Mouse (Mus musculus): ENCODE measurements around the gene Osmr. TPM values are rescaled to one million over a fixed set of nuclear protein-coding genes. Genes with fewer than 3 reads are reported as not detected.

Osmr gene
- polyA plus RNA-seq, 1 experiment from 2014 or later: 2.8 TPM

DNA sequence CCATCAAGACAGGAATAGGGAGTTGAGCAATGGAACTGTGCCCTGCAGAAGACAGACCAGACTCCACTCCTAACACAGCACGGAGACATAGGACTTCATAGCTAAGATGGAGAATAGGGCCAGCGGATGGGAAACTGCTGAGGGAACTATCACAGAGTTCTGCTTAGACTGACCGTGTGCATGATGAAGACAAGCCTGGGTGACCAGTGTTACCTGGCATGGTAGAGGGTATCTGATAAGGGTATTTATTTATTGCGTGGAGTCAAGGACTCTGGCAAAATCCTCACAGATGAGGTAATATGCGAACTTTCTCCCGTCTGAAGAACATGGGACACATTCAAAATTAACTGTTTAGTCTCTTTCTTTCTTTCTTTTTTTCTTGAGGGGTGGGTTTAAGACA is 9.5 kb upstream of the Osmr start:
- Histone ChIP-seq H3K36me3 (no peaks in the 10 kb centered on the region), H3K9ac (no peak overlapping the region), H3K9me3 (no peaks in the 10 kb centered on the region), H3K27me3 (no peaks in the 10 kb centered on the region), H3K4me1 (no peaks in the 10 kb centered on the region), H3K4me2 (no peak overlapping the region), H3K27ac (no peak overlapping the region), H3K4me3 (no peak overlapping the region)
- no peak for ATAC-seq (ENCODE audit: insufficient number of reproducible peaks, low FRiP score, low TSS enrichment, low read depth)
- WGBS: 85% methylated on average over 6 of the region's 6 CpGs

DNA sequence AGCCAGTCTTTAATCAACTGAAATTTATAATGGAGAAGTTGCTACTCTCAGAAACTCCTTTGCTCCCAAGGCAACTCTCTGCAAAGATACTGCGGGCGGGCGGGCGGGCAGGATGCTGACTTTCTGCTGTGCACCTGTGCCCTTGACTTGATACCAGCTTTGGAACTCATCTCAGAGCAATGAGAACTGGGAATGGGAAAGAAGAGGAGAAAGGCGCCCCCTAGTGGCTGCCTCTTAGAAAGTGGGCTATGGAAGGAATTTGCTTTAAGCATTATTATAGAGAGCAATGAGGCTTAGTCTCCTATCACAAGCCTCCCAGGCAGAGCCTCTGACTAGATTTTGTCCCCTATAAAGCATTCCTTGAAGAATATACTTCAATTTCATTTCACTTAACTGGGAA is 9.0 kb upstream of the Osmr start:
- H3K27ac ChIP-seq: no peak overlapping the region
- no peak overlapping the region for H3K4me3 ChIP-seq
- no peaks in the 10 kb centered on the region for H3K27me3 ChIP-seq
- no peak overlapping the region for H3K4me2 ChIP-seq
- no peaks in the 10 kb centered on the region for H3K4me1 ChIP-seq
- no peak overlapping the region for H3K9ac ChIP-seq
- no peaks in the 10 kb centered on the region for H3K36me3 ChIP-seq
- no peaks in the 10 kb centered on the region for H3K9me3 ChIP-seq
- WGBS: 49% methylated on average over 5 of the region's 5 CpGs
- ATAC-seq (ENCODE audit: insufficient number of reproducible peaks, low FRiP score, low TSS enrichment, low read depth): no peak

DNA sequence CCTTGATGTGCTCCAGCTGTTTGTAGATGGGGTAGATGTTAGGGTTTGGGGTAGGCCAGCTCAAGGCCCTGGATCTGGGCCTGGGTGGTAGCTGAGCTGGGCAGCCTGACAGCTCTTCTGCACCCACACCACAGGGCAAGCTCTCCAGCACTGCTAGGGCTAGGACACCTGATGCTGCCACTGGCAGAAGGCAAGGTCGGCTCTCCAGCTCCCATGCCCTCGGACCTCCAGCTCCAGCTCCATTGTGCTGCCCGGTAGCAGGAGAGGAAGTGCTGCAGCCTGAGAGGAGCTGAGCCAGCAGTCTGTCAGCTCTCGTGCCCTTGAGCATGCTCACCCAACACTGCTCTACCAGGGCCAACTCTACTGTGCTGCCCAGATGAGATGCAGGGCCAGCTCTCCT is 8.3 kb upstream of the Osmr start:
- no peak overlapping the region for H3K4me3 ChIP-seq
- no peaks in the 10 kb centered on the region for H3K4me1 ChIP-seq
- no peak overlapping the region for H3K9ac ChIP-seq
- WGBS: 71% methylated on average over 4 of the region's 4 CpGs
- H3K27me3 ChIP-seq: no peaks in the 10 kb centered on the region
- no peaks in the 10 kb centered on the region for H3K36me3 ChIP-seq
- ATAC-seq (ENCODE audit: insufficient number of reproducible peaks, low FRiP score, low TSS enrichment, low read depth): no peak
- no peaks in the 10 kb centered on the region for H3K9me3 ChIP-seq
- no peak overlapping the region for H3K4me2 ChIP-seq
- no peak overlapping the region for H3K27ac ChIP-seq

DNA sequence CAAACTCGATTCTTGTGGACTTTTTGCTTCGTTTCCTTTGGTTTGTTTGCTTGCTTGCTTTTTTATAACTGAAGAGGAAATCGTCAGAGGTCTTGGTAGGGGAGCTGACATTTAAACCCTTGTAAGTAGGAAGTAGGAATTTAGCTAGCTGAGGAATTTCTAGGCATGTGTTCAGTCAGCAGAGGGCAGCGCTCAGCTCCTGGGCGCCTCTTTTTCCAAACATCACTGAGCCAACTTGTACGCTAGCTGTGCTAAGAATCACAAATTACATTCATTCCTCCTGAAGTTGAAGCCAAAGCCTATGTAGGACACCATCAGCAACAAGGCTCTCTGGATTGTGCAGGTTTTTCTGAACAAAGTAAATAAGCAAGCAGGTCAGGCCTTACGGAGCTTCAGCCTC is 7.4 kb upstream of the Osmr start:
- no peaks in the 10 kb centered on the region for H3K4me1 ChIP-seq
- H3K9ac ChIP-seq: no peak overlapping the region
- H3K27ac ChIP-seq: no peak overlapping the region
- H3K4me2 ChIP-seq: no peak overlapping the region
- no peaks in the 10 kb centered on the region for H3K27me3 ChIP-seq
- H3K9me3 ChIP-seq: no peaks in the 10 kb centered on the region
- H3K36me3 ChIP-seq: no peaks in the 10 kb centered on the region
- no peak for ATAC-seq (ENCODE audit: insufficient number of reproducible peaks, low FRiP score, low TSS enrichment, low read depth)
- H3K4me3 ChIP-seq: no peak overlapping the region
- WGBS: 30% methylated on average over 7 of the region's 7 CpGs

DNA sequence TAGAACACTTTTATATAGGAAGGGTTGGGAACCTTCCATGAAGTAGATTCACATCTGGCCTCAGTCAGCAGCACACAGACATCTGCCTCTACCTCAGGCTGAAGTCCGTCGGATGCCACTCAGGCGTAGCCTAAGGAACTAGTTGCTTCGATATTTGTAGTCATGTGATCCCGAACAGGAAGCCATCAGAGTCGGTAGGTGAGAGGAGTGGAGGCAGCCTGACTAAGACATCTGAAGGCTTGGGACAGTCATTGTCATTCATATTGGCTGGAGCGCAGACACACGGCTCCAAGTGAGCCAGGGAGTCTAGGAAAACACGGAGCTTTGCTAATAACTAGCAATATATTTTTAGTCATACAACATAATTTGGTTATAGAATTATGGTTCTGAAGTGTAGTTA is 6.4 kb upstream of the Osmr start:
- H3K9me3 ChIP-seq: no peaks in the 10 kb centered on the region
- H3K4me1 ChIP-seq: no peaks in the 10 kb centered on the region
- H3K9ac ChIP-seq: no peak overlapping the region
- no peaks in the 10 kb centered on the region for H3K36me3 ChIP-seq
- no peak overlapping the region for H3K4me2 ChIP-seq
- no peak overlapping the region for H3K27ac ChIP-seq
- no peaks in the 10 kb centered on the region for H3K27me3 ChIP-seq
- no peak for ATAC-seq (ENCODE audit: insufficient number of reproducible peaks, low FRiP score, low TSS enrichment, low read depth)
- WGBS: 78% methylated on average over 9 of the region's 9 CpGs
- H3K4me3 ChIP-seq: no peak overlapping the region

DNA sequence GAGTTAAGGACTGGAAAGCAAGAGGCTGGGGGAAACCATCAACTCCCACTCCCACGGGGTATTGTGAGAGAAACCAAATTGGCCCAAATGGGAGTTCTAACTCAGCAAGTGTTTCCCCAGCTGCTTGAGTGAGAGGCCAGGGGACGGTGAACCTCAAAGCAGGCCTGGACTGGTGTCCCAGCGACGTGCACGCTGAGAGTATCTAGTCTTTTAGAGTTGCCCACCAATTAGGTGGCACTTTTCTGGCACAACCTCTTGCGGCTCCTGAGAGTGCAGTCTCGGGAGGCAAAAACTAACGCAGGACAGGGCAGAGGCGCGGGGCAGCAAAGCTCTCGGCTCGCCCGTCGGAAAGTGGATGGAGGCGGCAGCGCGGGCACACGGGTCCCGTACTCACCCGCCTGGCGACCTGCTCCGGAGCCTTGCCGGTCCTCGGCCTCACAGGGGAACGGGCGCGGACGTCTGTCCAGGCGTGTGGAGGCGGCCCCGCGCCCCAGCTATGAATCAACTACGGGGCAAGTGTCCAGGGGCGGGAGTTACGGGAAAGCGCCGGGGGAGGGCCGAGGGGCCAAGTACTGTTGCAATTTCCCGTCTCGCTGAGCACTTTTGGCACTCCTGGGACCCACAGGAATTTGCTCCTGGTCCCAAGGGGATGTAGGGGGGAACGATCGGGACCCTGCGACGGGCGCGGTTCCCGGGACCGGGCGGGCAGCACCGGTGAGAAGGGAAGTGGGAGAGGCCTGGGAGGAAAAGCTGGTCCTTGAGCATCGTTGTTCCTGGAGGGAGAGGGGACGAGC is 765 bp downstream of the Osmr start:
- WGBS: under 1% methylated on average over 52 of the region's 52 CpGs

DNA sequence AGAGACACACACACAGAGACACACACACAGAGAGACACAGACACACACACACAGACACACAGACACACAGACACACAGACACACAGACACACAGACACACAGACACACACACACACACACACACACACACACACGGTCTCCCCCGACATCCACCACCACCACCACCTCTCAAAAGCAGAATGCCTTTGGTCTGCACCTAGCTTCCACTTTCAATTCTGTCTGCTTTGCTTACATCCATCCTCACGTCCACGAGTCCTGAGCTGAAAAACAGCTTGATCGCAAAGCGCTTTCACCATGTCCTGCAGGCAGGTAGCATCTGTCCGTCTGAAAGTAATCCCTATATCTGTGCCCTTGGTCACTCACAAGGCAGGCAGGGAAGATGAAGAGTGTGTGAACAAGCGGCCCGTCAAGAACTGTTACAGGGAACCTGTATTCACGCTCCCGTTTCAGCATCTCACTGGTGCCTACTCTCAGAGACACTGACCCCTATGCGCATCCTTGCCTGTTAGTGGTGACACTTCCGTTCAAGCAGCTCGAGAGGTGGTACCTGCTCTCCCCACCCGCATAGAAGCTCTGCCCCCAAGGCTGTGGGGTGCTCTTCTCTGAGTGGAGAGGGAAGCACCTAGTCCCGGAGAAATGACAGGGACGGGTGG is 1.5 kb downstream of the Osmr start:
- Histone ChIP-seq H3K4me3 (peak overlapping the region; percentile 53), H3K9ac (0 out of 2 replicates have a peak overlapping the region, but pooled peaks have one; percentile 39), H3K27ac (no peak overlapping the region), H3K36me3 (no peaks in the 10 kb centered on the region), H3K4me2 (peak overlapping the region; percentile 89), H3K4me1 (peaks cover 14% of the 10 kb centered on the region), H3K27me3 (peaks cover 19% of the 10 kb centered on the region), H3K9me3 (no peaks in the 10 kb centered on the region)
- WGBS: 36% methylated on average over 17 of the region's 17 CpGs
- no peak for ATAC-seq (ENCODE audit: insufficient number of reproducible peaks, low FRiP score, low TSS enrichment, low read depth)

More for the DNA sequence above, 765 bp downstream of the Osmr start:
- Histone ChIP-seq H3K9me3 (no peaks in the 10 kb centered on the region), H3K27ac (0 out of 2 replicates have a peak overlapping the region, but pooled peaks have one; percentile 18), H3K9ac (peak overlapping the region; percentile 39), H3K36me3 (no peaks in the 10 kb centered on the region), H3K4me3 (peak overlapping the region; percentile 53), H3K27me3 (peaks cover 19% of the 10 kb centered on the region), H3K4me1 (peaks cover 14% of the 10 kb centered on the region), H3K4me2 (peak overlapping the region; percentile 89)
- ATAC-seq (ENCODE audit: insufficient number of reproducible peaks, low FRiP score, low TSS enrichment, low read depth): peak; percentile 30; the same call in 1 of the 2 replicates

DNA sequence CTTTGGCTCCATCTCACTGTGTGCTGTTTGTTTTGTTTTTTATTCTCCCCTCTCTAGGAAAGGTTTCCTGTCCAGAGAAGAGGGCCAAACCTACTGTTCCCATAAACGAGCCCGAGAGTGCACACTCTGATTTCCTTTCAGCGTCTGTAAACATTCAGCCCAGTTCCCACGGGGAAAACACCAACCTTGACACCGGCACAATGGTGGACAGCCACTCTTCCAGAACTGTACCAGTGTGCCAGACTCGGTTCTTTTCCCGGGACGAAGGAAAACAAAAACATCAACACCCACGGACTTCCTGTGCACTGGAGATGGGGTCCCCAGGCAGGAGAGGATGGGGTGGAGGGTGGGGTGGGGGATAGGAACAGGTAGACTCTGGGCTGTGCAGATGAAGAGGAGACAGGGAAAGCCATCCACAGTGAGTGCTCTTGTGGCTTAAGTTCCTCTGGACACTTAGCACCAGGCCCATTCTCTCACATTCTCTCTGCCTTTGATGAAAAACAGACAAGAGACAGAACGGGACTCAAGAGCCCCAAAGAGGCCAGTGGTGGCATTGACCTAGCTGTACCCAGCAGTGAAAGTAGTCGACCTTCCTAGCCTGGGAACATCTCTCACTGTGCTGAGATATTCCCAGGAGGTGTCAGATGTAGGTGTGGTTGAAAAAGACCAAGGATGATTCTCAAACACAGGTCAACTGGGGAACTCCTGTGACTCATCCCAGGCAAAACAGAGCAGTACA is 3.0 kb downstream of the Osmr start:
- H3K9ac ChIP-seq: no peak overlapping the region
- H3K9me3 ChIP-seq: no peaks in the 10 kb centered on the region
- no peaks in the 10 kb centered on the region for H3K36me3 ChIP-seq
- no peak overlapping the region for H3K27ac ChIP-seq
- no peak overlapping the region for H3K4me2 ChIP-seq
- WGBS: 49% methylated on average over 11 of the region's 11 CpGs
- peaks cover 14% of the 10 kb centered on the region for H3K4me1 ChIP-seq
- peaks cover 19% of the 10 kb centered on the region for H3K27me3 ChIP-seq
- no peak for ATAC-seq (ENCODE audit: insufficient number of reproducible peaks, low FRiP score, low TSS enrichment, low read depth)
- H3K4me3 ChIP-seq: no peak overlapping the region

DNA sequence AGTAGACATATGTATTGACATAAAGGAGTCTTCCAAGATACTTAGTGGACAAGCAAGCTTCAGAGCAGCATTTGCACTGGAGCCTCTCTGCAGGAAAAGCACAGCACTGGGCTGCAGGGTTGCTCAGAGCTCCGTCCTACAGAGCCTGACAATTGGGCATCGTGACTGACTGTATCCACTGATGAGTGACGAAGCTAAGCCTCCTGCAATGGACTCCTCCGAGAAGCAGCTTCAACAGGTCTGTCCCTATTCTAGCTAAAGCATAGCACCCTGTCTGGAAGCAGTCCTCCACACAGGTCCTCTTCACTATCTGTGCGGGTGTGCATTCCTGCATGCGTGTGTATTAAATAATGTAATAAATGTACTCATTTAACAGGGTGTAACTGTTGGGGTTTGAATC is 7.9 kb downstream of the Osmr start:
- Histone ChIP-seq H3K9me3 (no peaks in the 10 kb centered on the region), H3K36me3 (no peaks in the 10 kb centered on the region), H3K4me3 (no peak overlapping the region), H3K4me2 (no peak overlapping the region), H3K27ac (no peak overlapping the region), H3K4me1 (no peaks in the 10 kb centered on the region), H3K27me3 (no peaks in the 10 kb centered on the region), H3K9ac (no peak overlapping the region)
- 77% methylated on average over 6 of the region's 6 CpGs for WGBS
- no peak for ATAC-seq (ENCODE audit: insufficient number of reproducible peaks, low FRiP score, low TSS enrichment, low read depth)

DNA sequence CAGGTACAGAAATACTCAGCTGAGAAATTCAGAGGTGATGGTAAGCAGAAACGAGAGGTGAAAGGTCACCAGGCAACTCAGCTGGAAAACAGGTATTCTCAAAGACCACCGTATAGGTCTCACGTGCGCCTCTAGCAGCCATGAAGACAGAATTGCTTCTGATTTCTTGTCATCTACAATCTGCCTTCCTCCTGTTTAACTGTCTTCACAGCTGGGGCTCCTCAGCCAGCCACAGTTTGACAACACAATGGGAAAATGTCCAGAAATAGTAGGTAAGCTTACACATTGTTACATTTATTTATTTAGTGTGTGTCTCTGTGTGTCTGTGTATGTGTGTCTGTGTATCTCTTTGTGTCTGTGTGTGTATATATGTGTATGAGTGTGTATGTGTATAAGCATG is 12.6 kb downstream of the Osmr start:
- H3K4me1 ChIP-seq: peaks cover 3% of the 10 kb centered on the region; the same call in 1 of the 2 replicates
- ATAC-seq (ENCODE audit: insufficient number of reproducible peaks, low FRiP score, low TSS enrichment, low read depth): no peak
- H3K27ac ChIP-seq: no peak overlapping the region
- no peaks in the 10 kb centered on the region for H3K27me3 ChIP-seq
- no peaks in the 10 kb centered on the region for H3K9me3 ChIP-seq
- no peak overlapping the region for H3K4me3 ChIP-seq
- WGBS: 78% methylated on average over 4 of the region's 4 CpGs
- H3K36me3 ChIP-seq: no peaks in the 10 kb centered on the region
- no peak overlapping the region for H3K4me2 ChIP-seq
- H3K9ac ChIP-seq: no peak overlapping the region

DNA sequence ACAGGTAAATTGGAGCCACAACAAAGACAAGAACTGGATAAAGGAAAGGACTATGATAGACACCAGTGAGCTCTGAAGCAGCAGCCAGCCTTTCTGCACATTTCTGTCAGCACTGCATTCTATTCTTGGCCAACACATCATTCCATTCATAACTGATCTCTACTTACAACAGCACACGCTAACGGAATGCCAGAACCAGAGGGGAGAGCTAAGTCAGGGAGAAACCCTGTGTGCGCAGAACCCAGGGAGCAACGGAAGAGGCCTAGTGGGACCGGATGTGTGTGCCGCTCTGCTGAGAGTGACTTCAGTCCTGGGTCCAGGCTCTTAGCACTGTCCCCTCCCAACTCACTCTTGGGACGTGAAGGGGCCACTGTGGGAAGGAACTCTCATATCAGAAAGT is 13.2 kb downstream of the Osmr start:
- 0 out of 2 replicates have a peak overlapping the region, but pooled peaks have one; percentile 6 for H3K27ac ChIP-seq
- H3K27me3 ChIP-seq: no peaks in the 10 kb centered on the region
- ATAC-seq (ENCODE audit: insufficient number of reproducible peaks, low FRiP score, low TSS enrichment, low read depth): 0 out of 2 replicates have a peak, but pooled peaks have one; percentile 40
- H3K36me3 ChIP-seq: no peaks in the 10 kb centered on the region
- H3K9me3 ChIP-seq: no peaks in the 10 kb centered on the region
- H3K4me3 ChIP-seq: no peak overlapping the region
- 55% methylated on average over 7 of the region's 7 CpGs for WGBS
- H3K4me1 ChIP-seq: peaks cover 3% of the 10 kb centered on the region; the same call in 1 of the 2 replicates
- H3K9ac ChIP-seq: no peak overlapping the region
- H3K4me2 ChIP-seq: no peak overlapping the region

DNA sequence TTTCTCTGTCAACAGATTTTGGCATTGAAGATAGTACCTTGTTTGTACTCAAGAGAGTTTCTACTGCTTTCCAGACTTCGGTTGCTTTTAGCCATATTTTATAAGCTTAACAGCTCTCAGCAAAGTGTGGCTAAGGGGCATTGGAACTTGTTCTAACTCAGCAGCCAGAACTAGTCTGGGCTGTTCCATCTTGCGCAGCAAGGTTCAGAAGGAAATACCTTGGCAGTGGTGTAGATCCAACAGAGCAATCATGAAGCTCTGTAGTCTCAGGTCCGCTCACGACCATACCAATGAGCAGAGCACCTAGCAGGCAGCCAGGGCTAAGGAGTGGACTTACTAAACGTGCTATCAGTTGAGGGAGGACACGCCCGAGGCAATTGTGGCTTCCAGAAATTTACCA is 15.0 kb downstream of the Osmr start:
- WGBS: 73% methylated on average over 7 of the region's 7 CpGs
- no peak overlapping the region for H3K27ac ChIP-seq
- H3K4me2 ChIP-seq: no peak overlapping the region
- ATAC-seq (ENCODE audit: insufficient number of reproducible peaks, low FRiP score, low TSS enrichment, low read depth): no peak
- H3K27me3 ChIP-seq: no peaks in the 10 kb centered on the region
- no peak overlapping the region for H3K9ac ChIP-seq
- no peaks in the 10 kb centered on the region for H3K36me3 ChIP-seq
- H3K9me3 ChIP-seq: no peaks in the 10 kb centered on the region
- no peak overlapping the region for H3K4me3 ChIP-seq
- peaks cover 3% of the 10 kb centered on the region; the same call in 1 of the 2 replicates for H3K4me1 ChIP-seq

Measured in limb, embryonic 15.5 days (tissue).